Mouse (Mus musculus): Measurements from ENCODE around the gene Zswim1. TPM values are rescaled to one million over a fixed set of nuclear protein-coding genes. Genes with fewer than 3 reads are reported as not detected.

The Zswim1 gene
- total RNA-seq, 2 experiments from 2014 or later = 21.7 to 22.7 TPM

DNA sequence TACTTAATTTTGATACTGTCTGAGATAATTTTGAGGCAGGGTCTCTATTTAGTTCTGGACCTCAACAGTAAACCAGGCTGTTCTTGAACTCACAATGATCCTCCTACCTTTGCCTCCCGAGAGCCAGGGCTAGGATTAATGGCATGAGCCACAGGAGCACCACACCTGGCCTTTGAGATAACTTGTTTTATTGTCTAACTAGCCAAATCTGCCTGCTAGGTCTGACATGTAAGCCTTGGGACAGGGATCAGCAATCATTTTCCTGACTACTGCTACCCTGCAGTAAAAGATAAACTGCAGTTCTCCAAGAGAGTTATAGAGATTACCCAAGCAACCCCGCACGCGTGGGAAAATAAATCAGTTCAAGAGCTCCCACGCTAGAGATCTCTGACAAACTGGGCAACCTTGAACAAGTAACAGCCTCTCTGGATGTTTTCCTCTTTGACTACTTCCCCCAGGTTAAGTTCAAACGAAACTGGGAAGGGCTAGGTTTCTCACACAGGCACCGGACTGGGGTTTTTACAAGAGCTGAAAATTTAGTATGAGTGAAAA, 37.5 kb upstream of the Zswim1 start:
- Histone ChIP-seq H3K4me3 (peak overlapping the region; percentile 89), H3K27ac (peak overlapping the region; percentile 96)
- no peak for DNase-seq (ENCODE audit: extremely low spot score in 1 of 2, low spot score in 2 of 2)
- intact Hi-C loops (cut with DNase I) = loop anchor here (5.0 kb wide), 1 partner anchor 108 kb away; no protein-coding TSS in a partner anchor
- TF ChIP-seq CTCF (IDR thresholded peaks at IDR 0.05) = no peak

DNA sequence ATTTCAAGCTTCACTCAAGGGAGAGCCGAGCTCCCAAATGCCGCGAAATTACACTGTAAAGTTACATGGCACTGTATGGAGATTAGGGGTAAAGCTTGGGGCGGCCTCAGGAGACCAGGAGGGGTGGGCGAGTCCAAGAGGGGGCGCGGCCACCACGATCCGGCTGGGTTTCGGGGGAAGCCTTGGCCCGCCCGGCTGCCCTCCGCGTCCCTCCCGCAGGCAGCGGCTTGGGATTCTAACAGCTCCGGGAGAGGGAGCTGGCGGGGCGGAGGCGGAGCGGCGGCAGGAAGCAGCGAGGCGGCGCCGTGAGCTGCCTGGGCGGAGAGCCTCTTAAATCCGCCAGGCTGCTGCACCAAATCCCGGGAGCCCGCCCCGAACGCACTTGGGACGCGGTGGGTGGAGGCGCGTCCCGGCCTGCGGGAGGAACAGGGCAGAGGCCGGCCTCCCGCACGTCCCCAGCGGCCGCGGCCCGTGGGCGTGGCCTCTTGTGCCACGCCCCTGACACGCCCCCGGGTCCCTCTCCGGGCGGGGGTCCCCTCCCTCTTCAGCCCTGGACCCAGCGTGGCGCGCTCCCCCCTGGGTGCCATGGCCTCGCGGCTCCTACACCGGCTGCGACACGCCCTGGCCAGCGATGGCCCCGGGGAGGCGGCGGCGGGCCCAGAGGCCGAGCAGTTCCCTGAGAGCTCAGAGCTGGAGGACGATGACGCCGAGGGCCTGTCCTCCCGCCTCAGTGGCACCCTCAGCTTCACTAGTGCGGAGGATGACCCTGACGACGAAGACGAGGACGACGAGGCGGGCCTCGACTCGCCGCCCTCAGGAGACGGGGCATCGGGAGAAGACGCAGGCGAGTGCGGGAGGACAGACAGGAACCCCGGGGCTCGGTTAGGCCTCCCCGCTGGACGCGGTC, 36.8 kb upstream of the Zswim1 start, which contains the start of gene Snx21:
TSS of gene Snx21 (plus strand) at position 343 of the 907 bp plus-strand sequence.
- TF ChIP-seq CTCF (IDR thresholded peaks at IDR 0.05) = peak; percentile 48
- peak within 1 kb of the TSS; percentile 96 for H3K27ac ChIP-seq
- H3K4me3 ChIP-seq = peak within 1 kb of the TSS; percentile 89
- peak; percentile 87 for DNase-seq (ENCODE audit: extremely low spot score in 1 of 2, low spot score in 2 of 2)
- intact Hi-C loops (cut with DNase I) = loop anchor here (5.0 kb wide), 1 partner anchor 108 kb away; no protein-coding TSS in a partner anchor

DNA sequence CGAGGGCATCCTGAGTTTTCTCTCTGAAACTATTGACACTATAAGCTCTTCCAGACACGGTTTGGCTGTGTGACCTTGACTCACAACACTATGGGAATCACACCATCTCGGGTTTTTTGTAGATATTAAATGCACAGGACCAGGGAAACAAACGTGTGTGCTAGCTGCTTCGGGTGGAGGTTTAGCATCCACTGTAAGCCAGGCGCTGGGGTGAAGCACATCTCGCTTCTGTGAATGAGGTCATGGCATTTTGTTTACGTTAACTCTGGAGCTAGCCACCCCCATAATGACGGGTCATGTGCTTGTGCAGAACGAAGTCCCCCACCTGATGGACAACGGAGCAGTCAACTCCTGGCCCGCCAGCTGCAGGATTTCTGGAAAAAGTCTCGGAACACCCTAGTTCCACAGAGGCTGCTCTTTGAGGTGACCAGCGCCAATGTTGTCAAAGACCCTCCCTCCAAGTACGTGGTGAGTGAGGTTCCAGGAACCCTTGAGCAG, 36.0 kb upstream of the Zswim1 start:
- H3K4me3 ChIP-seq = peak overlapping the region; percentile 89
- DNase-seq (ENCODE audit: extremely low spot score in 1 of 2, low spot score in 2 of 2) = no peak
- intact Hi-C loops (cut with DNase I) = loop anchor here (5.0 kb wide), 1 partner anchor 109 kb away; no protein-coding TSS in a partner anchor
- no peak for TF ChIP-seq CTCF (IDR thresholded peaks at IDR 0.05)
- H3K27ac ChIP-seq = peak overlapping the region; percentile 96

DNA sequence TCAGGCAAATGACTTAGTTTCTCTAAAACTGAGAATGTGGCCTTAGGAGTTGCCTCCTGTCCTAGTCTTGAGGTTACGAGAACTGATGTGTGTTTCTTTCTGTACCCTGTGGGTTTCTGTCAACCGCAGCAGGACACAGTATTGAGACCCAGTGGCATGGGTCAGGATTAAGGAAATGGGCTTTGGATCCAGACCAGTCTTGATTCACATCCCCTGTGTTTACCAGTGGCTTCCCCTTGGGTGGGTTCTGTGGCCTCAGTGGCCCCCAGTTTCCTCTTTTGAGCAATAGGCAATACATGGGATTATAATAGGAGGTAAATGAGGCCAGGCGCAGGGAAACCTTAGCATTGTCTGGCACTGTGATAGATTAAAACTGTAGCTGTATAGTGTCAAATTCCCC, 35.5 kb upstream of the Zswim1 start:
- TF ChIP-seq CTCF (IDR thresholded peaks at IDR 0.05) = no peak
- intact Hi-C loops (cut with DNase I) = loop anchor here (5.0 kb wide), 1 partner anchor 110 kb away; no protein-coding TSS in a partner anchor
- Histone ChIP-seq H3K27ac (peak overlapping the region; percentile 96), H3K4me3 (peak overlapping the region; percentile 89)
- DNase-seq (ENCODE audit: extremely low spot score in 1 of 2, low spot score in 2 of 2) = no peak

DNA sequence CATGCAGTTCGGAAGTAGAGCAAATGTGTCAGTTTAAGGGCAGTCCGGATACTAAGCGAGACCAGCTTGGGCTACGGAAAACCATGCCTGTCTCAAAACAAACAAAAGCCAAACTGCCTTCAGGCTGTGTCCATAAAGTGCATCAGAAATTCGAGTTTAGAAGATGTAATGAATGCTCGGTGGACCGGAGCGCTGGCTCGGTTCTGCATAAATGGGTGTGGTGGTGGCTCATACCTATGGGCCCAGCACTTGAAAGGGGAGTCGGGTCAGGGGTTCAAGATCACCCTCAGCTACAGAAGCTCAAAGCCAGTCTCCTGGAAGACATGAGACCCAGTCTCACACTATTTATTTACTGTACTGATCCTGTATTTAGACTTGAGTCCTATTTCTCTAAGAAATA, 34.7 kb upstream of the Zswim1 start:
- intact Hi-C loops (cut with DNase I) = loop anchor here (5.0 kb wide), 1 partner anchor 110 kb away; no protein-coding TSS in a partner anchor
- DNase-seq (ENCODE audit: extremely low spot score in 1 of 2, low spot score in 2 of 2) = no peak
- TF ChIP-seq CTCF (IDR thresholded peaks at IDR 0.05) = no peak
- Histone ChIP-seq H3K4me3 (peak overlapping the region; percentile 89), H3K27ac (no peak overlapping the region)

DNA sequence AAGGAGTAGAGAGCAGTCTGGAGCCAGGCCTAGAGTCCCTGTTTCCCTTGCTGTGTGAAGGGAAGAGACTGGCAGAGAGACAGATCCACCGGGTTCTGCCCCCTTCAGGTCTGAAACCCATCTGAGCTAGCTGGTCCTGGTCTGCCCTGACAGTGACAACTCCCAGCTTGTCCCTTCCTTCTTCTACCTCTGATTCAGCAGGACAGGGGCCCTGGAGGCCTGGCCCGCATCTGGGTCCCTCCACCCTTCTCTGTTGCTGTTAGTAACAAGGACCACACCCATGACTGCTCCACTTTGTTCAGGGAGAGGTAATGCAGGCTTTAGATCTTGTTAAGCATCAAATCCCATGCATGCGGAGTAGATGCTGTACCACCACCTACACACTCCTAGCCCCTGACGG, 34.1 kb upstream of the Zswim1 start:
- Histone ChIP-seq H3K4me3 (peak overlapping the region; percentile 89; the same call in 1 of the 2 replicates), H3K27ac (0 out of 2 replicates have a peak overlapping the region, but pooled peaks have one; percentile 13)
- intact Hi-C loops (cut with DNase I) = loop anchor here (5.0 kb wide), 1 partner anchor 111 kb away; no protein-coding TSS in a partner anchor
- no peak for DNase-seq (ENCODE audit: extremely low spot score in 1 of 2, low spot score in 2 of 2)
- no peak for TF ChIP-seq CTCF (IDR thresholded peaks at IDR 0.05)

DNA sequence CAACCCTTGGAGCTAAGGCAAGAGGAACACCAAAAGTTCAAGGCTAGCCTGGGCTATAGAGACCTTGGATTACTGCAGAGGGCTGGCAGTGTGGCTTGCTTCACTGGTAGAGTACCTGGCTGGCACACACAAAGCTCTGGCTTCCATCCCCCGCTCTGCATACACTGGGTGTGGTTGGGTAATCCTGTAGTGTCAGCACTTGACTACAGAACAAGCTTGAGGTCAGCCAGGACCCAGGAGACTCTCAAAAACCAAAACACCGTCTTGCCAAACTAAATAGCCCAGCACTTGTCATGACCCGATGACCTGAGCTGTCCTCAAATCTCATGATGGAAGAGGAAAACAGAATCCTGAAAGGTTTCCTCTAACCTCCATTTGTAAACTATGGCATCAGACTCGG, 32.0 kb upstream of the Zswim1 start:
- no peak overlapping the region for H3K27ac ChIP-seq
- no peak overlapping the region for H3K4me3 ChIP-seq
- intact Hi-C loops (cut with DNase I) = no loop called here
- TF ChIP-seq CTCF (IDR thresholded peaks at IDR 0.05) = no peak
- no peak for DNase-seq (ENCODE audit: extremely low spot score in 1 of 2, low spot score in 2 of 2)

DNA sequence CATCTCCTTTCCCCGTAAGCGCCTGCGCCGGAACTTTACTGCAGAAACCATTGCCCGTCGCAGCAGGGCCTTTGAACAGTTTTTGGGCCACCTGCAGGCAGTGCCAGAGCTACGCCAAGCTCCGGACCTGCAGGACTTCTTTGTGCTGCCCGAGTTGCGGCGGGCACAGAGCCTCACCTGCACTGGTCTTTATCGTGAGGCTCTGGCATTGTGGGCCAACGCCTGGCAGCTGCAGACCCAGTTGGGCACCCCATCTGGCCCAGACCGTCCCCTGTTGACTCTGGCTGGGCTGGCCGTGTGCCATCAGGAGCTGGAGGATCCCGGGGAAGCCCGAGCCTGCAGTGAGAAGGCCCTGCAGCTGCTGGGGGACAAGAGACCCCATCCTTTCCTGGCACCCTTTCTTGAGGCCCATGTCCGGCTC, 30.6 kb upstream of the Zswim1 start:
- Histone ChIP-seq H3K27ac (no peak overlapping the region), H3K4me3 (no peak overlapping the region)
- intact Hi-C loops (cut with DNase I) = no loop called here
- no peak for TF ChIP-seq CTCF (IDR thresholded peaks at IDR 0.05)
- no peak for DNase-seq (ENCODE audit: extremely low spot score in 1 of 2, low spot score in 2 of 2)

DNA sequence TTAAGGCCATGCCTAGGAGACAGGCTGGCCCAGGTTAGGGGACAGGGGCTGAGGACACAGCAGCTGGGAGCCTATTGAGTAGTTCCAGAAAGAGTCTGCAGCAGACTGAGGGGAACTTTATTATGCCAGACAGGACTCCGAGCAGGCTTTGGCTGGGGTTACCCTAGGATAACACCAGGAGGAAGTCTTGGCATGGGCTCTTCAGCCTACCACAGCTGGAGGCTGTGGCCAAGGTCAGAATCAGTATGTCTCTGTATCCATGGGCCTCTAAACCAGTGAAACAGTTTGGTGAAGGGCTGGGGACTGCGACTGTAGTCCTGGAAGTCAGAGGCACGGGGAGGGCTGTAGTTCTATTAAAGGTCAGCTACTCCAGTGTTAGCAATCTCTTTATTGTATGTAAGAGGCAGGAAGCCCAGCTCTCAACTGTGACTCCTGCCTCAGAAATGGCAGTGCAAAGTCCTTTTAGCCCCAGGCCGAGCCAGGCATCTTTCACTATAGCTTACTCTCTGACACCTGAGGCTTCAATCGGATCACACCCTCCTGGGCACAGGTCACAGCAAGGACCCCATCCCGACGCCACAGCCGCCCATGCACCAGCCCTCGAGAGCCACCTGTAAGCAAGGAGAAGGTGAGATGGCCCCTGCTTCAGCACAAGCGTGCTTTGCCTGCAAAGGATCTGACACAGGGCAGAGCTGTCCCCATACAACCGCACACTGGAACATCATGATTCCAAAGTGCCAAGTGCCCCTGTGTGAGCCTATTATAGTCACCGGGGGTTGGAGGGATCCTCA, 29.9 kb upstream of the Zswim1 start:
- TF ChIP-seq CTCF (IDR thresholded peaks at IDR 0.05) = no peak
- H3K27ac ChIP-seq = no peak overlapping the region
- intact Hi-C loops (cut with DNase I) = no loop called here
- no peak for DNase-seq (ENCODE audit: extremely low spot score in 1 of 2, low spot score in 2 of 2)
- H3K4me3 ChIP-seq = no peak overlapping the region

DNA sequence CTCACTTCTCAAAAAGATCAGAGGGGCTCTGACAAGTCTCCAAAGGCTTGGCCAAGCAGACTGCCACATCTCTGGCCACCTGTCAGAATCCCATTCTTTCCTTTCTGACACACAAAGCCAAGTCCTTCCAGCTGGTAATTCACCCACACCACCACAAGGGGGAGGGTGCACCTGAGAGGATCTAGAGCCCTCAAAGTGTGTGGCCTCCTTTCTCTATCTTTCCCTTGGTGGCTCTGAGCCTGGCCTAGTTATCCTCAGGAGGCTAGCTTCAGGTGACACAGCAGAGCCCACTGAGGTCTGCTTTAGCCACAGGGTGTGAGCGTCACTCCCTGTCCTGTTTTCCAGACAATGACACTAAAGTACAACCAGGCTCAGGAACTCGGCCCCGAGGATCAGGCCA, 29.2 kb upstream of the Zswim1 start:
- no peak overlapping the region for H3K27ac ChIP-seq
- no peak overlapping the region for H3K4me3 ChIP-seq
- DNase-seq (ENCODE audit: extremely low spot score in 1 of 2, low spot score in 2 of 2) = peak in 1 of 2 experiments; percentile 62
- peak; percentile 78 for TF ChIP-seq CTCF (IDR thresholded peaks at IDR 0.05)
- intact Hi-C loops (cut with DNase I) = no loop called here

DNA sequence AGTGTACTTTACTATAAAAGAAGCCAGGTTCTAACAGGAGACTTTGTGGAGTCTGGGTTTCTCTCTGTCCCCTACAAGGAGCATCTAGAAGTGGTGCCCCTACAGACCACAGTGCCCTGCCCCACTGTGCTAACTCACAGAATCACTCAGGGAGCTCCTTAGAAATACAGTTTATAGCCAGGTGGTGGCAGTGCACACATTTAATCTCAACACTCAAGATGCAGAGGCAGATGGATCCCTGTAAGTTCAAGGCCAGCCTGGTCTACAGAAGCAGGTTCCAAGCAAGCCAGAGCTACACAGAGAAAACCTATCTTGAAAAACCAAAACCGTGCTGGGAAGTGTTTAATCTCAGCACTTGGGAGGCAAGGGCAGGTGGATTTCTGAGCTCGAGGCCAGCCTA, 28.7 kb upstream of the Zswim1 start:
- intact Hi-C loops (cut with DNase I) = no loop called here
- no peak for TF ChIP-seq CTCF (IDR thresholded peaks at IDR 0.05)
- no peak overlapping the region for H3K4me3 ChIP-seq
- no peak overlapping the region for H3K27ac ChIP-seq
- DNase-seq (ENCODE audit: extremely low spot score in 1 of 2, low spot score in 2 of 2) = no peak

All from left cerebral cortex, adult 2 months (tissue).